Mouse (Mus musculus): Measurements from ENCODE around the gene Spcs2. TPM values are rescaled to one million over a fixed set of nuclear protein-coding genes. Genes with fewer than 3 reads are reported as not detected.

Spcs2 gene
- total and polyA plus RNA-seq, 3 experiments: 85.1 to 259 (median 148) TPM

DNA sequence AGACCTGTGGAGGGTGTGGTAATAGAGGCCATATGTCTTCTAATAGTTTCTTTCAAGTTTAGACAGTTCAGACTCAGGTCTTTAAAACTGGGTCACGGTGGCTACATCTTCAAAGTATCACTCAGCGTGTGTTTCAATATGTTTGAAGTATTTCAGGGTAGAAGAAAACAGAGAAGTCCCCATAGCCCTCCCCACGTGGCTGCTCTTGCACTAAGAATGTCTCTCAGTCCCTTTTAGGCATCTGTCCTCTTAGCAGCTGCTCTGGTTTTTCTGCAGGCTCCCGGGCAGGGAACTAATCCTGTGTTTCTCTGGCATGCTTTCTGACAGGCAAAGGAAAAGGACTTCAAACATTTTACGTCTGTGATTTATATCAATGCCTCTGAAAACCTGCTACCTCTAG is 12.6 kb upstream of the Spcs2 start:
- Histone ChIP-seq H3K36me3 (replicated peaks) (no peaks in the 10 kb centered on the region), H3K4me3 (ENCODE audit: low read depth, low read length) (no peak overlapping the region), H3K9me3 (replicated peaks) (no peaks in the 10 kb centered on the region), H3K27me3 (ENCODE audit: insufficient read depth, low read length) (peaks cover 25% of the 10 kb centered on the region), H3K4me1 (ENCODE audit: insufficient read depth, low read depth, low read length) (peaks cover 11% of the 10 kb centered on the region; the same call in 1 of the 2 replicates)
- DNase-seq (ENCODE audit: low spot score) (no peak), ATAC-seq (ENCODE audit: extremely low read depth, insufficient number of reproducible peaks, low FRiP score, poor library complexity, severe bottlenecking) (no peak)
- TF ChIP-seq GATA1 (IDR thresholded peaks at IDR 0.05; ENCODE audit: borderline replicate concordance, low read length): no peak
- TF ChIP-seq GATA2 (IDR thresholded peaks at IDR 0.05; ENCODE audit: borderline replicate concordance, low read depth, low read length): no peak
- no peak for TF ChIP-seq TAL1 (conservative IDR thresholded peaks at IDR 0.05; ENCODE audit: low read depth, low read length)
- no peak for TF ChIP-seq CTCF (IDR thresholded peaks at IDR 0.05; ENCODE audit: low read depth, low read length)
- TF ChIP-seq POLR2AphosphoS5 (IDR thresholded peaks at IDR 0.05; ENCODE audit: insufficient replicate concordance, low read depth, low read length): no peak

DNA sequence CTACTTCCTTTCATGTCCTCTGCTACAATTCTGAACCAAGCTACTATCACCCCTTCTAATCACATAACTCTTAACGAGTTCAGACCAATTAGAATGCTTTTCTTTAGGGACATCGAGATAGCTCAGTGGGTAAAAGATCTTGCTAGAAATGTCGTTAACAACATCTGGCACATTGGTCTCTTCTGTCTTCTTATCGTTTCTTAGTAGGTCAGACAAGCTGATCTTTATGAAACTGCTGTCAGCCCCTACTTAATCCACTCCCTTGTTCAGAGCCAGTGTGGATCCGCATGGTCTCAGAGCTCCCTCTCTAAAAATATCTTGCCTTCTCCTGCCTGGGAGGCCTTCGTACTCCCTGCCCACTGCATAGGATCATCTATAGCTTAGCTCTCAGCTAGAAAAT is 10.7 kb upstream of the Spcs2 start:
- H3K36me3 ChIP-seq (replicated peaks): no peaks in the 10 kb centered on the region
- no peak for DNase-seq (ENCODE audit: low spot score)
- no peak overlapping the region for H3K4me3 ChIP-seq (ENCODE audit: low read depth, low read length)
- ATAC-seq (ENCODE audit: extremely low read depth, insufficient number of reproducible peaks, low FRiP score, poor library complexity, severe bottlenecking): no peak
- TF ChIP-seq GATA1 (IDR thresholded peaks at IDR 0.05; ENCODE audit: borderline replicate concordance, low read length): no peak
- TF ChIP-seq CTCF (IDR thresholded peaks at IDR 0.05; ENCODE audit: low read depth, low read length): no peak
- TF ChIP-seq POLR2AphosphoS5 (IDR thresholded peaks at IDR 0.05; ENCODE audit: insufficient replicate concordance, low read depth, low read length): no peak
- no peak for TF ChIP-seq GATA2 (IDR thresholded peaks at IDR 0.05; ENCODE audit: borderline replicate concordance, low read depth, low read length)
- no peak for TF ChIP-seq TAL1 (conservative IDR thresholded peaks at IDR 0.05; ENCODE audit: low read depth, low read length)
- H3K27me3 ChIP-seq (ENCODE audit: insufficient read depth, low read length): peaks cover 20% of the 10 kb centered on the region
- no peaks in the 10 kb centered on the region for H3K9me3 ChIP-seq (replicated peaks)
- H3K4me1 ChIP-seq (ENCODE audit: insufficient read depth, low read depth, low read length): peaks cover 17% of the 10 kb centered on the region

DNA sequence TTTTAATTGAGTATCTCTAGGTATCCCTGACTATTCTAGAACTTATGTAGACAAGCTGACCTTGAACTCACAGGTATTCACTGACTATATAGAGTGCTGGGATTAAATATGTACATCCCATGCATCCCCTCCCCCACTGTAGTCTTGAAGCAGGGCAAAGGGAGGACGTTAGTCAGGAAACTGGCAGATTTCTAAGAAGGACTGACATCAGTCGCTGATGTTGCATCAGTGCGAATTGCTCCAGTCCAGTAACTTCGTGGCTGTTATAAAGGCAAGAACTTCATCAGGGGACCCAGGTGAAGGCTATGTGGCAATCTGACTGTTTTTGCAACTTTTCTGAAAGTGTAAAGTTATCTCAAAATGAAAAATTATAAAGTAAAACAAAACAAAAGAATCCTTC is 6.0 kb upstream of the Spcs2 start:
- Histone ChIP-seq H3K4me1 (ENCODE audit: insufficient read depth, low read depth, low read length) (peaks cover 20% of the 10 kb centered on the region), H3K9me3 (replicated peaks) (no peaks in the 10 kb centered on the region), H3K4me3 (ENCODE audit: low read depth, low read length) (no peak overlapping the region), H3K27me3 (ENCODE audit: insufficient read depth, low read length) (peaks cover 36% of the 10 kb centered on the region), H3K36me3 (replicated peaks) (no peaks in the 10 kb centered on the region)
- no peak for TF ChIP-seq TAL1 (conservative IDR thresholded peaks at IDR 0.05; ENCODE audit: low read depth, low read length)
- TF ChIP-seq POLR2AphosphoS5 (IDR thresholded peaks at IDR 0.05; ENCODE audit: insufficient replicate concordance, low read depth, low read length): no peak
- TF ChIP-seq GATA1 (IDR thresholded peaks at IDR 0.05; ENCODE audit: borderline replicate concordance, low read length): no peak
- ATAC-seq (ENCODE audit: extremely low read depth, insufficient number of reproducible peaks, low FRiP score, poor library complexity, severe bottlenecking) (no peak), DNase-seq (ENCODE audit: low spot score) (no peak)

DNA sequence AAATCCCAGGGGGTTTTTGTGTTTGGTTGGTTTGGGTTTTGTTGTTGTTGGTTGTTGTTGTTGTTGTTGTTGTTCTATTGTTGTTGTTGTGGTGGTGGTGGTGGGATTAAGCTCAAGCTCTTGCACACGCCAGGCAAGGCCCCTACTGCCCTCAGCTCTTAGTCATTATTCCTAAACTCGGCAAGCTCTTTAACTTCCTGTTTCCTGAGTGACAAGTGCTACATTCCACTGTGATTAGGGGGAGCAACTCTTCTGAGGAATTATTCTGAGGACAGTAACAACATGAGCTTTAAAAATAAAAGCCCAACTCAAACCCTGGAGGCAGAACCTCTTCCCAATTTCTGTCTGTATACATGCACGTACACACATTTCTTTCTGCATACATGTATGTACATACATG is 2.0 kb upstream of the Spcs2 start:
- peak; percentile 11 for DNase-seq (ENCODE audit: low spot score)
- TF ChIP-seq POLR2AphosphoS5 (IDR thresholded peaks at IDR 0.05; ENCODE audit: insufficient replicate concordance, low read depth, low read length) (no peak), GATA1 (IDR thresholded peaks at IDR 0.05; ENCODE audit: borderline replicate concordance, low read length) (no peak), TAL1 (conservative IDR thresholded peaks at IDR 0.05; ENCODE audit: low read depth, low read length) (no peak), CTCF (IDR thresholded peaks at IDR 0.05; ENCODE audit: low read depth, low read length) (no peak), GATA2 (IDR thresholded peaks at IDR 0.05; ENCODE audit: borderline replicate concordance, low read depth, low read length) (no peak)
- Histone ChIP-seq H3K4me3 (ENCODE audit: low read depth, low read length) (no peak overlapping the region), H3K4me1 (ENCODE audit: insufficient read depth, low read depth, low read length) (peaks cover 15% of the 10 kb centered on the region), H3K27me3 (ENCODE audit: insufficient read depth, low read length) (peaks cover 59% of the 10 kb centered on the region), H3K9me3 (replicated peaks) (no peaks in the 10 kb centered on the region), H3K36me3 (replicated peaks) (no peaks in the 10 kb centered on the region)
- no peak for ATAC-seq (ENCODE audit: extremely low read depth, insufficient number of reproducible peaks, low FRiP score, poor library complexity, severe bottlenecking)

DNA sequence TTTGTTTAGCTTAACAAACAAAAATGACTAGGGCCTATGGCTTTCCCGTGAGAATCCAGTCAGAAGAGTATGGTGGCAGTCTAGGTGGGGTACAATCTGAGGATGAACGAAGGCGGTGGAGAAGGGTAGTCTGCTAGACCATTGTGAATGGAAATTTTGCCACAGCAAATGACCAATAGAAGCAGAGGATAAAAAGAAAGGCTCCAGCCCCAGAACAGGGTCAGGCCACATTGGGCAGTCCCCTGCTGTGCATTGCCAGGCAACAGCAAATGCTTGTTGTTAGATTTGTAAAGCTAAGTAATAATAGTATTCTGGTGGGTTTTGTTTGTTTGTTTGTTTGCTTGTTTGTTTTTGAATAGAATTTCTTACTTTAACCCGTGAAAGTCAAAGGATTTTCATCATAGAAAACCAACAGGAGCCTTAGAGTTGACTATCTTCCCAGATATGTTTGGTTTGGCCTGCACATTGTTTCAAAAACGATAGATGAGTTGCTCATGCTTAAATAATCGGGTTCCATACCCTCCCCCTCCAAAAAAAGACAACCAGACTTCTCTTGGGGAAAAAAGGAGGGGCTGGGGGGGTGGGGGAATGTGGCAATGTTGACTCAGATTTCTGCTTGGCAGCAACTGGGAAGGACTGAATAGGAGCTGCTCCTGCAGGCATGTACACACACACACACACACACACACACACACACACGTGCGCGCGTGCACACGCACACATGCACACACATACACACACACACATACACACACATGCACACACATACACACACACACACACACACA is 1.2 kb upstream of the Spcs2 start:
- TF ChIP-seq CTCF (IDR thresholded peaks at IDR 0.05; ENCODE audit: low read depth, low read length): no peak
- no peak for TF ChIP-seq TAL1 (conservative IDR thresholded peaks at IDR 0.05; ENCODE audit: low read depth, low read length)
- no peak for TF ChIP-seq GATA1 (IDR thresholded peaks at IDR 0.05; ENCODE audit: borderline replicate concordance, low read length)
- no peak for TF ChIP-seq GATA2 (IDR thresholded peaks at IDR 0.05; ENCODE audit: borderline replicate concordance, low read depth, low read length)
- TF ChIP-seq POLR2AphosphoS5 (IDR thresholded peaks at IDR 0.05; ENCODE audit: insufficient replicate concordance, low read depth, low read length): no peak

DNA sequence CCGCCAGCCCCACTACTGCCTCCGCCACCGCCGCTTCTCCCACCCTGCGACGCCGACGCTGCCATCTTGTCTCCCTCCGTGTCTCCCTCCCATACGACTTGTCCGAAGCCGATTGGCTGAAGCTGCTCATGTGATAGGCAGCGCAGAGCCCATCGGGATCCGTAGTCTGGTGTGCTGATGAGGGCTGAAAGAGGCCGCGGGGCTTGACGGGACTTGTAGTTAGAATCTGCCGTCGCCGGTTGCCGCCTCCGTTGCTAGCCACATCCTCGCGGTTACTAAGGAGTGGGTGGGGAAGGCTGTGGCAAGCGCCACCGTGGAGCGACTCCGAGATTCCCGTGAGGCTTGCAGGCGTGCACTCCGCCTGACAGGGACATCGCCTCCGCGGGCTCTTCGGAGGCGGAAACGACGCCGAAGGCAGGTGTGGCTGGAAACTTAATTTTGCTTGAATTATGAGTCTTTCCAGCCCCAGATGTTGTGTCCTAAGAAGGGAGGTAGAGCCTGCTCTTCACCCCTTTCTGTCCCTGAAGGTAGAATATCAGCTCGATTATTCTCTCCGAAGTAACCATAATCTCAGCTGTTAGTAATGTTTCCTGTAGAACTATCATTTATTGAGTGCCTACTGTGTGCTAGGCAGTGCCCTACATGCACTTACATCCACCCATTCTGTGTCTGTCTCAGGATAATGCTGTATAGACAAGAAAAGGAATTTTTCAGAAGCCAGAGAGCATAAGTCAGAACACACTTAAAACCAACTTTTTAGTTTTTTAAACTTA is 4.3 kb downstream of the Spcs2 start, which contains the start of gene Xrra1:
TSS of gene Xrra1 (plus strand) at position 304 of the 773 bp plus-strand sequence.
- ATAC-seq (ENCODE audit: extremely low read depth, insufficient number of reproducible peaks, low FRiP score, poor library complexity, severe bottlenecking) (peak; percentile 99), DNase-seq (ENCODE audit: low spot score) (peak; percentile 99)
- peaks cover 28% of the 10 kb centered on the region for H3K4me1 ChIP-seq (ENCODE audit: insufficient read depth, low read depth, low read length)
- H3K36me3 ChIP-seq (replicated peaks): peaks cover 30% of the 10 kb centered on the region
- TF ChIP-seq GATA2 (IDR thresholded peaks at IDR 0.05; ENCODE audit: borderline replicate concordance, low read depth, low read length) (no peak), TAL1 (conservative IDR thresholded peaks at IDR 0.05; ENCODE audit: low read depth, low read length) (no peak), GATA1 (IDR thresholded peaks at IDR 0.05; ENCODE audit: borderline replicate concordance, low read length) (no peak), CTCF (IDR thresholded peaks at IDR 0.05; ENCODE audit: low read depth, low read length) (no peak), POLR2AphosphoS5 (IDR thresholded peaks at IDR 0.05; ENCODE audit: insufficient replicate concordance, low read depth, low read length) (no peak)
- peak within 1 kb of the TSS; percentile 79 for H3K4me3 ChIP-seq (ENCODE audit: low read depth, low read length)
- H3K27me3 ChIP-seq (ENCODE audit: insufficient read depth, low read length): peaks cover 26% of the 10 kb centered on the region
- H3K9me3 ChIP-seq (replicated peaks): no peaks in the 10 kb centered on the region

More for the DNA sequence above, 1.2 kb upstream of the Spcs2 start:
- H3K4me3 ChIP-seq (ENCODE audit: low read depth, low read length): no peak overlapping the region
- no peaks in the 10 kb centered on the region for H3K9me3 ChIP-seq (replicated peaks)
- no peak for DNase-seq (ENCODE audit: low spot score)
- H3K27me3 ChIP-seq (ENCODE audit: insufficient read depth, low read length): peaks cover 52% of the 10 kb centered on the region
- H3K4me1 ChIP-seq (ENCODE audit: insufficient read depth, low read depth, low read length): peaks cover 9% of the 10 kb centered on the region
- no peak for ATAC-seq (ENCODE audit: extremely low read depth, insufficient number of reproducible peaks, low FRiP score, poor library complexity, severe bottlenecking)
- no peaks in the 10 kb centered on the region for H3K36me3 ChIP-seq (replicated peaks)
